Mouse (Mus musculus): ENCODE results near the gene Rgcc. TPM values are rescaled to one million over a fixed set of nuclear protein-coding genes. Genes with fewer than 3 reads are reported as not detected.

The Rgcc gene
- polyA plus RNA-seq, 1 experiment = 25.8 TPM

- no peak for DNase-seq (ENCODE audit: low read depth, low spot score)
- 54% methylated on average over 2 of the region's 2 CpGs for WGBS
Observed at GRCm38 (mm10) chr14:79303150-79303549, 1.7 kb upstream of the Rgcc start.

DNA sequence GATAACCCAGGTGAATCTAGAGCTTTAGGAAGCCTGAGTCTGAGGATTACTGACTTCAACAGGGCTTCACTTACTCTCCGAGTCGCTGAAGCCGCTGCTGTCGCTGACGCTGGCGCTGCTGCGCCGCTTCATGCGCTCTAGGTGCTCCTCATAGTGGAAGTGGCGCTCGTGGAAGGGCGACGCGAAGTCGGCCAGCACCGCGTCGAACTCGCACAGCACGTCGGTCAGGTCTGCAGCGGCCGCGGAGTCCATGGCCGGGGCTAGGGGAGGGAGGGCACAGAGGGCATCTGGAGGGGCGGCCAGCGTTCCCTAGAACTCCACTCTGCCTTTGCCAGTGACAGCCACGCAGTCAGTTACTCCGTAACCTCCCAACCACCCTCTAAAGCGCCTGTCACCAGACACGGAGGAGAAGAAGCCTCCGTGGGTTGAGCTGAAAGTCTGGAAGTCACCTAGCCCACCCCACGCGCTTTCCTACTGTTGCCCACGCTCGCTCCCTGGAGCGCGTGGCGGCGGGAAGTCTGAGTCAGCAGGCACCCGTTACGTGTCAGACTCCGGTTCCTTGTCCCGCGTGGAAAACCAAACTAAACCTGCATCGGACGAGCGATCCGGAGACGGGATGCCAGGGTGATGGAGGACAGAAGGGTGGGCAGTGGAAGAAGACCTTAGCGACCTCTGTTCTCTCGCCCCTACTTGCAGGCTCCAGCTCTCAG lies 649 bp downstream of the Rgcc start:
- WGBS = under 1% methylated on average over 52 of the region's 52 CpGs
- DNase-seq (ENCODE audit: low read depth, low spot score) = no peak

DNA sequence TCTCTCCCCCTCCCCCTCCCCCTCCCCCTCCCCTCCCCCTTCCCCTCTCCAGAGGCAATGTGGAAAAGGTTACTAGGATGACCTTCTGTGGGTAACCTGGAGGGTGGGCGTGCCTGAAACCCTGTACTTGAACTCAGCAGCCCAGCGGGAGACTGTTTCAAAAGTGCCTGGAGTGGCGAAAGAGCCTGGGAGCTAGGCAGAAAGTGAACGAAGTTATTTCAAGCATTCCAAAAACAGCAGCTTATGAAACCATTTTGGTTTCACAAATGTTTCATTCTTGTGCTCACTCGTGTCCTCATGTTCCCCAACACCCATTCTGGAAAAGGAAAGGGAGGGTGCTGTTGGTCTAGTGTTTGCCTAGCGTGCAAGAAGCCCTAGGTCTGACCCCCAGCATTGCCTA lies 1.6 kb downstream of the Rgcc start:
- no peak for DNase-seq (ENCODE audit: low read depth, low spot score)
- WGBS = 8% methylated on average over 6 of the region's 6 CpGs

GRCm38 (mm10) chr14:79299230-79299629 lies 2.2 kb downstream of the Rgcc start:
- 27% methylated on average over 4 of the region's 4 CpGs for WGBS

GRCm38 (mm10) chr14:79298314-79298992 lies 3.0 kb downstream of the Rgcc start:
- 33% methylated on average over 7 of the region's 7 CpGs for WGBS
- no peak for DNase-seq (ENCODE audit: low read depth, low spot score)

More at GRCm38 (mm10) chr14:79299230-79299629, 2.2 kb downstream of the Rgcc start:
- DNase-seq (ENCODE audit: low read depth, low spot score) = no peak

- no peak for DNase-seq (ENCODE audit: low read depth, low spot score)
- WGBS = 45% methylated on average over 5 of the region's 5 CpGs
Observed at GRCm38 (mm10) chr14:79296836-79297235, 4.6 kb downstream of the Rgcc start.

- WGBS = 60% methylated on average over 7 of the region's 7 CpGs
- no peak for DNase-seq (ENCODE audit: low read depth, low spot score)
Observed at GRCm38 (mm10) chr14:79296201-79296600, 5.2 kb downstream of the Rgcc start.

DNA sequence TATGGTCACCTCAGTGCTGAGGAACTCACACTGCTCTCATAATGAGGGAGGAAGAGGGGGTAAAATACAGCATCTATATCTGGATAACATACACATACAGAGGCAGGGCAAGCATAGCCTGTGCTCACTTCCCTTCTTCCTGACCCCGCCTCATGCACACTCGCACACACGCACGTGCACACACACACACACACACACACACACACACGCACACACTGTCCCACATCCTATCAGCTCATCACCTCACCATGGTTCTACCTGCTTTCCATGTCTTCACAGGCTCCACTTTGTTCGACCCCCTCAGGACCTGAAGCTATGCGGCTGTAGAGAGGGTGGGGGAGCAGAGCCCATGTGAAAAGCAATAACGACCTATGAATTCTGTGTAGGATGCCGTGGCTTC lies 5.9 kb downstream of the Rgcc start:
- WGBS = 58% methylated on average over 9 of the region's 9 CpGs
- DNase-seq (ENCODE audit: low read depth, low spot score) = no peak

DNA sequence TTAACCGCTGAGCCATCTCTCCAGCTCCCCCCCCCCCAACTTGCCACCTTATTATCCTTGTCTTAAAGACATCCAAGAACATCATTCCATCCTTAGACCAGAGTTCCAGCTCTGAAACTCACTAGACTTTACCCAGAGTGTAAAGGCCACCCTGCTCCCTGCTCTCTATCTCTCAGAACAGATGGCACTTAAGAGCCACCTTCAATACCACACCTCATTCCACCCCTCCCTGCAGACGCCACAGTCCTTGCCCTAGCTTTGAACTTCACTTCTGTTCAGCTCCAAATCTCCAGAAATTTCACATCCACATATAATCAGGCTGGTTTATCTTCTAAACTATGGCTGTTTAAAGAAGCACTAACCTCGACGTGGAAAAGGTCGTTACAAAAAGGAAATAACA lies 6.5 kb downstream of the Rgcc start:
- no peak for DNase-seq (ENCODE audit: low read depth, low spot score)
- WGBS = 35% methylated on average over 5 of the region's 5 CpGs

- no peak for DNase-seq (ENCODE audit: low read depth, low spot score)
- 68% methylated on average over 8 of the region's 8 CpGs for WGBS
Observed at GRCm38 (mm10) chr14:79294051-79294814, 7.2 kb downstream of the Rgcc start.

GRCm38 (mm10) chr14:79293119-79293780 lies 8.2 kb downstream of the Rgcc start:
- no peak for DNase-seq (ENCODE audit: low read depth, low spot score)
- 46% methylated on average over 13 of the region's 16 CpGs for WGBS

DNA sequence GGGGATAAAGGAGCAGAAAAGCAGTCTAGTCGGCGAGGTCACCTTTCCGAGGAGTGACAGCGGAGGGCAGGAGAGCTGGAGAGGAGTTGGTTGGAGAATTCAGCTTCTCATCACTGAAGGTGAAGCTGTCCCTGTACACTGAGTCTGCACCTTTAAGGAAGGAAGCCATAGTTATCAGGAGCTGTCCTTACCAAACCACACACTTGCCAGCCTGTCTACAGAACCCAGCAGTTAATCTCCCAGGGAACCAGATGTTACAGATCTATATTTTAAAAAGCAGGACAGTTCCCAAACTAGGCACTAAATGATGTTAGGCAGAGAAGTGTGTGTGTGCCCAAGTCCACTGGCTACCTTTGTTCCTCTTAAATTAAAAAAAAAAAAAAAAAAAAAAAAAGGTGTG lies 9.8 kb downstream of the Rgcc start:
- no peak for DNase-seq (ENCODE audit: low read depth, low spot score)
- 92% methylated on average over 4 of the region's 4 CpGs for WGBS

- DNase-seq (ENCODE audit: low read depth, low spot score) = no peak
- 71% methylated on average over 15 of the region's 15 CpGs for WGBS
Observed at GRCm38 (mm10) chr14:79290683-79291425, 10.6 kb downstream of the Rgcc start.

- DNase-seq (ENCODE audit: low read depth, low spot score) = no peak
- 45% methylated on average over 9 of the region's 9 CpGs for WGBS
Observed at GRCm38 (mm10) chr14:79289909-79290308, 11.5 kb downstream of the Rgcc start.

GRCm38 (mm10) chr14:79288280-79288679 lies 13.2 kb downstream of the Rgcc start:
- 70% methylated on average over 3 of the region's 3 CpGs for WGBS
- DNase-seq (ENCODE audit: low read depth, low spot score) = no peak

DNA sequence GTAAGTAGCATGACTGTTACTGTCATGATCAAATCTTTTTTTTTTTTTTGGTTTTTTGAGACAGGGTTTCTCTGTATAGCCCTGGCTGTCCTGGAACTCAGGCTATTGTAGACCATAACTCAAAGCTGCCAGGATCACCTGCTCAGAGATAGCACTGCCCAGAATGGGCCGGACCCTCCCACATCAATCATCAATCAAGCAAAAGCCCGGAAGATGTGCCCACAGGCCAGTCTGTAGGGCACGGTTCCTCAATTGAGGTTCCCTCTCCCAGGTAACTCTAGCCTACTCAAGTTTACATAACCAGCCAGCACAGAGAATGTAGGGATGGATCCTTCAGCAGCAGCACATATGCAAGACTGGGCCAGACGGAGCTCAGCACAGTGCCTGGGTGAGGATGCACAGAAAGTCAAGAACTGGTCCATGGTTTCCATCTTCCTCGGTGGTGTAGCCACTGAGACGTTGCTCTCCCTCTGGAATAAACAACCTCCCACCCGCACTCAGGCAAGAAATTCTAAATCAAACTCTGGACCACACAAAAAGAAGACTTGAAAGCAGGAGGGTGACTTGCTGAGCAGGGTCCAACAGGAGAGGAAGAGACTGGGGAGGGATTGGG lies 14.1 kb downstream of the Rgcc start:
- 63% methylated on average over 7 of the region's 7 CpGs for WGBS

GRCm38 (mm10) chr14:79285549-79285948 lies 15.9 kb downstream of the Rgcc start:
- DNase-seq (ENCODE audit: low read depth, low spot score) = no peak
- WGBS = 80% methylated on average over 5 of the region's 5 CpGs

More for the DNA sequence above, 14.1 kb downstream of the Rgcc start:
- DNase-seq (ENCODE audit: low read depth, low spot score) = no peak

DNA sequence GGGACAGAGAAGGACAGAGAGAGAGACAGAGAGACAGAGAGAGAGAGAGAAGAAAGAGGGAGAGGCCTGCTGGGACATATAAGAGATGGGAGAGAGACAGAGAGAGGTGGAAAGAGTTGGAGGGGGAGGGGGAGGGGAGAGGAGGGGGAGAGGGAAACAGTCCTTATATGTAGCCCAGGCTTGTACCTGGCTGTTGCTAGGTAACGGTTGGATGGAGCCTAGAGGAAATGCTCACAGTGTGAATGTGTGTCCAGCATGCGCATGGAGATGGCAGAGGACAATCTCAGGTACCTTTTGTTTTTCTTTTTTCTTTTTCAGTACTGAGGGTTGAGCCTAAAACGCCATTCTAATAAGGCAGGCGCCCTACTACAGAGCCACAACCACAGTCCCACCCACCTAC lies 16.8 kb downstream of the Rgcc start:
- DNase-seq (ENCODE audit: low read depth, low spot score) = no peak
- 92% methylated on average over 4 of the region's 4 CpGs for WGBS

- WGBS = 94% methylated on average over 7 of the region's 7 CpGs
- no peak for DNase-seq (ENCODE audit: low read depth, low spot score)
Observed at GRCm38 (mm10) chr14:79283952-79284351, 17.5 kb downstream of the Rgcc start.

Measured in large intestine, adult 2 months (tissue).